Mouse (Mus musculus): ENCODE measurements at regions not wholly inside any gene's neighbourhood (a gene's known extent, or its start where the extent isn't known, plus 50 kb on each side); places are given as distances from the start of the nearest gene placed in this dataset.

DNA sequence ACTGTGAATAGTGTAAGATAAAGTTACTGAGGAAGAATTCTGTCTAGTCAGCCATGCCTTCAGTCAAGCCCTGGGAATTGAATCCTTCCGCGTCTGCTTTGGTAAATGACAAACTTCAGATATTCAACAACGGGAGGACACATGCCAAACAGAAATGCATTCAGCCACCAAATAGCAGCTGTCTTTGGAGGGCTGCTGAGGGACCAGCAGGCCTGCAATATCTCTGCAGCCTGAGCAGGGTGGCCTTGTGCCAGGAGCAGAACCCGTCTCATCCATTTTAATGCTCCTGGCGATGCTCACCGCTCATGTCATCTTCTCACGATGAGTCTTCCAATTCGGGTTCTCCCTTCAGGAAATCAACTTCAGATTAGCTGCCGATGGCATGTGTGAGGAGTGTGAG, 87.1 kb upstream of the Pik3r1 start:
- Histone ChIP-seq H3K4me1 (replicated peaks) (no peaks in the 10 kb centered on the region), H3K4me2 (no peak overlapping the region), H3K9me3 (replicated peaks) (no peaks in the 10 kb centered on the region), H3K27me3 (no peaks in the 10 kb centered on the region), H3K36me3 (no peaks in the 10 kb centered on the region), H3K27ac (no peak overlapping the region), H3K9ac (no peak overlapping the region), H3K4me3 (replicated peaks) (no peak overlapping the region)
- ATAC-seq (ENCODE audit: low read depth) (no peak), DNase-seq (no peak)
- WGBS (ENCODE audit: insufficient replicate concordance) = 74% methylated on average over 9 of the region's 9 CpGs

DNA sequence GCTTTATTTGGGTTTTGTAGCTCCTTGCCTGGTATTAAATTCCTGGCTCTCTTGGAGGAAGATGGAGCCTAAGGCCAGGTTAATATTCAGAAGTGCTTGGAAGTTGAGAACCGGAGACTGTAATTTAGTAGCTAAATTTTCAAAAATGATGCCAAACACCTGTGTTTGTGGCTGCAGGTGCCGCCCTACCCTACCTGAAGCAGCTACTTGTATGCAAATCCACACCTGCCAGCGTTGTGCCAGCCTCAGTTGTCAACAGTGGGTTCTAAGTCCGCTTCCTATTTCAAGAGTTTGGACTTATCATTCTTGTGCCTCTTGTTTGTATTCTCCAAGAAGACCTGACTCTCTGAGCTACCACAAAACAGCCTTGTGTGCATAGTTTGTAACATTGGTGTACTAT, 92.7 kb upstream of the Pik3r1 start:
- Histone ChIP-seq H3K9me3 (replicated peaks) (no peaks in the 10 kb centered on the region), H3K9ac (no peak overlapping the region), H3K4me1 (replicated peaks) (peaks cover 27% of the 10 kb centered on the region), H3K36me3 (no peaks in the 10 kb centered on the region), H3K27me3 (no peaks in the 10 kb centered on the region), H3K4me3 (replicated peaks) (no peak overlapping the region), H3K4me2 (no peak overlapping the region), H3K27ac (no peak overlapping the region)
- no peak for ATAC-seq (ENCODE audit: low read depth)
- DNase-seq = no peak
- 70% methylated on average over 4 of the region's 4 CpGs for WGBS (ENCODE audit: insufficient replicate concordance)

DNA sequence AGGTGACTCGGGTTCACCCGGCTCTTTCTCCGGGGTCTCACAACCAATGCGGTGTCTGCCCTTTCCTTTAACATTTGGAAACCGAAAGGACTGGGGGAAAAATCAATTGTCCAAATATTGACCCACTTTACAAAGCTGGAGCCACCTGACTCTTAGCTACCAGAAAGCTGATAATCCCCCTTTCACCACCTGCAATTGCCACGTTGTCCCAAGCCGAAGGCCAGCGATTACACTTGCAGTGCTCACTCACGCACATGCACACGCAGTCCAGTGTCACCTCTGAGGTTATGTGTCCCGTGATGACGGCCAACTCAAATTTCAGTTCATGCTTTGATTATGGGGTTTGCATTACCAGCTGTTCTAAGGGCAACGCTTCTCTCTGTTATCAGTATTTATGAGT, 94.0 kb upstream of the Pik3r1 start:
- H3K9ac ChIP-seq = no peak overlapping the region
- no peak overlapping the region for H3K4me2 ChIP-seq
- no peak for DNase-seq
- peaks cover 27% of the 10 kb centered on the region for H3K4me1 ChIP-seq (replicated peaks)
- no peaks in the 10 kb centered on the region for H3K27me3 ChIP-seq
- no peak overlapping the region for H3K27ac ChIP-seq
- peak; percentile 47 for ATAC-seq (ENCODE audit: low read depth)
- no peaks in the 10 kb centered on the region for H3K36me3 ChIP-seq
- no peak overlapping the region for H3K4me3 ChIP-seq (replicated peaks)
- WGBS (ENCODE audit: insufficient replicate concordance) = 76% methylated on average over 13 of the region's 13 CpGs
- no peaks in the 10 kb centered on the region for H3K9me3 ChIP-seq (replicated peaks)

DNA sequence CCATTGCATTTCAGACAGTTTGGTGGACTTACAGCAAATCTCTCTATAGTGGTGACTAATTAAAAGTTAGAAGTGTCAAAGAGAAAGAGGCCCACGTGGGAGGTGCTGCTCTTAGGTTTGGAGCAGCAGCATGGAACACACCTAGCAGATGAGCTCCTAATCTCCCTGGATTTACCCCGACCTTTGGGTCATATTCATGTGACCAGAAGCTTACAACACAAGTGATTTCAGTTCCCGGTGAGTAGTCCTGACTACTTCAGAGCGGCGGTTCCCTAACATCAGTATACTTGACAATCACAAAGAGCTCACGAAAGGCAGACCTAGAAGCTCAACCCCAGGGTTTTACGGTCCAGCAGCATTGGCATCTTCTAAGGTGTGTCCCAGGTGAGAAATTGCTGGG, 95.0 kb upstream of the Pik3r1 start:
- no peaks in the 10 kb centered on the region for H3K36me3 ChIP-seq
- no peaks in the 10 kb centered on the region for H3K27me3 ChIP-seq
- no peaks in the 10 kb centered on the region for H3K9me3 ChIP-seq (replicated peaks)
- H3K4me3 ChIP-seq (replicated peaks) = no peak overlapping the region
- WGBS (ENCODE audit: insufficient replicate concordance) = 66% methylated on average over 7 of the region's 7 CpGs
- H3K9ac ChIP-seq = no peak overlapping the region
- no peak overlapping the region for H3K27ac ChIP-seq
- H3K4me1 ChIP-seq (replicated peaks) = peaks cover 27% of the 10 kb centered on the region
- no peak for ATAC-seq (ENCODE audit: low read depth)
- no peak for DNase-seq
- H3K4me2 ChIP-seq = no peak overlapping the region

- 0 out of 2 replicates have a peak overlapping the region, but pooled peaks have one; percentile 3 for H3K4me2 ChIP-seq
Measured at GRCm38 (mm10) chr13:101863602-101864001, 95.6 kb upstream of the Pik3r1 start.

GRCm38 (mm10) chr13:101866843-101867242, 98.8 kb upstream of the Pik3r1 start:
- WGBS (ENCODE audit: insufficient replicate concordance) = 31% methylated on average over 4 of the region's 4 CpGs
- no peaks in the 10 kb centered on the region for H3K36me3 ChIP-seq
- H3K9me3 ChIP-seq (replicated peaks) = no peaks in the 10 kb centered on the region
- H3K27ac ChIP-seq = no peak overlapping the region
- no peak overlapping the region for H3K4me3 ChIP-seq (replicated peaks)
- no peak for ATAC-seq (ENCODE audit: low read depth)
- DNase-seq = no peak
- H3K4me1 ChIP-seq (replicated peaks) = peaks cover 27% of the 10 kb centered on the region
- H3K27me3 ChIP-seq = no peaks in the 10 kb centered on the region
- H3K9ac ChIP-seq = no peak overlapping the region
- H3K4me2 ChIP-seq = no peak overlapping the region

More at GRCm38 (mm10) chr13:101863602-101864001, 95.6 kb upstream of the Pik3r1 start:
- Histone ChIP-seq H3K9me3 (replicated peaks) (no peaks in the 10 kb centered on the region), H3K4me3 (replicated peaks) (no peak overlapping the region), H3K27ac (no peak overlapping the region), H3K4me1 (replicated peaks) (peaks cover 27% of the 10 kb centered on the region), H3K9ac (no peak overlapping the region), H3K36me3 (no peaks in the 10 kb centered on the region), H3K27me3 (no peaks in the 10 kb centered on the region)
- 18% methylated on average over 2 of the region's 2 CpGs for WGBS (ENCODE audit: insufficient replicate concordance)
- ATAC-seq (ENCODE audit: low read depth) = peak; percentile 94
- peak; percentile 62 for DNase-seq

DNA sequence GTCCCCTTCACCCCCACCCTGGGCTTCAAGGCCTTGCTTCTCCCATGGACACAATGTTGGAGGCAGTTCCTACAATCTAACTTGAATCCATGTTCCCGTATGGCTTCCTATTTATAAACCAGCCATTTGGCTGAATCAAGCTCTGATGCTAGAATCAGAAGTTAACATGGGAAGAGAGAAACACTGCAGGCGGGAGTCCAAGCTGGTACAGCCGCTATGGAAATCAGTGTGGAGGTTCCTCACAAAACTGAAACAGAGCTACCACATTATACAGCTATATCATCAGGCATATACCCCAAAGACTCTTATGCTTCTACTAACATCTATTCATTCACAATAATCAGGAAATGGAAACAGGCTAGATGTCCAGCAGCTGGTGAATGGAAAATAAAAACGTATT, 106.7 kb upstream of the Pik3r1 start:
- Histone ChIP-seq H3K36me3 (no peaks in the 10 kb centered on the region), H3K9me3 (replicated peaks) (no peaks in the 10 kb centered on the region), H3K4me3 (replicated peaks) (no peak overlapping the region), H3K27me3 (no peaks in the 10 kb centered on the region), H3K27ac (no peak overlapping the region), H3K9ac (no peak overlapping the region), H3K4me2 (no peak overlapping the region), H3K4me1 (replicated peaks) (no peaks in the 10 kb centered on the region)
- DNase-seq (no peak), ATAC-seq (ENCODE audit: low read depth) (no peak)
- 74% methylated on average over 4 of the region's 4 CpGs for WGBS (ENCODE audit: insufficient replicate concordance)

DNA sequence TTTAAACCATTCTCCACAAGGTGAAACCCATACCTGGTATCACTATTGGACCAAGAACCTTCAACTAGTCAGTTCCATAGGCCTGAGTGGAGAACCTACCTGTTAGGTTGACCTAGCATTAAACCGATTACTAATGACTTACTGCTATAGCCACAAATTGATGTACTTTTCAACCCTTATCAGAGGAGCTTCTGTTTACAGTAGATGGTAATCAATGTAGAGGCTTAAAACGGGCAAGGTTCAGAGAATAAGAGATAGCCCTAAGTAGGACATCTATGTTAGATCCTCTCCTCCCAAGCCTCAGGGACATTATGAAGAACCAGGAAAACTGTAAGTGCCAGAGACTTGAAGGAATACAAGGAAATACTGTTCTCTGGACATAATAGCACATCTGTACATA, 108.1 kb upstream of the Pik3r1 start:
- 63% methylated on average over 2 of the region's 2 CpGs for WGBS (ENCODE audit: insufficient replicate concordance)

GRCm38 (mm10) chr13:101876601-101877000, 108.6 kb upstream of the Pik3r1 start:
- no peak for DNase-seq

More for the DNA sequence above, 108.1 kb upstream of the Pik3r1 start:
- Histone ChIP-seq H3K9ac (no peak overlapping the region), H3K27ac (no peak overlapping the region), H3K4me3 (replicated peaks) (no peak overlapping the region), H3K4me1 (replicated peaks) (no peaks in the 10 kb centered on the region), H3K4me2 (no peak overlapping the region), H3K36me3 (no peaks in the 10 kb centered on the region), H3K27me3 (no peaks in the 10 kb centered on the region), H3K9me3 (replicated peaks) (no peaks in the 10 kb centered on the region)
- no peak for DNase-seq
- ATAC-seq (ENCODE audit: low read depth) = no peak

DNA sequence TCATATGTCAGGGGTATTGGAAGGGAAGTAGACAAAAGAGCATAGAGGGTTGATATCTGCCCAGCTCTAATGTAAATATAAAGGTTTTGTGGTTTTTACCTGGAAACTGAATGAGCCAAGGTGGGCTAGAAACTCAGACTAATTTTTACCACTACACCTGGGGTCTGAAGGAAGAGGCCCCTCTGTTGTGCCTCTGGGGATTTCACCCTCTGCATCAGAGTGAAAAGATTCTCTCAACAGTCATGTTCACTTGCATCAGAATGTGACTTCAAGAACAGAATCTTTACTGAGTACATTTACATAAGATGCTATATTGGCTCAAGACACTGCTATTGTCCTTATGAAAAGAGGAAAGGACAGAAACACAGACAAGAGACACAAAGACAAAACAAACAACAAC, 110.2 kb upstream of the Pik3r1 start:
- no peaks in the 10 kb centered on the region for H3K9me3 ChIP-seq (replicated peaks)
- DNase-seq (no peak), ATAC-seq (ENCODE audit: low read depth) (no peak)
- H3K9ac ChIP-seq = no peak overlapping the region
- H3K4me2 ChIP-seq = no peak overlapping the region
- H3K4me3 ChIP-seq (replicated peaks) = no peak overlapping the region
- H3K36me3 ChIP-seq = no peaks in the 10 kb centered on the region
- H3K4me1 ChIP-seq (replicated peaks) = no peaks in the 10 kb centered on the region
- H3K27ac ChIP-seq = no peak overlapping the region
- H3K27me3 ChIP-seq = no peaks in the 10 kb centered on the region

More at GRCm38 (mm10) chr13:101876601-101877000, 108.6 kb upstream of the Pik3r1 start:
- 70% methylated on average over 3 of the region's 3 CpGs for WGBS (ENCODE audit: insufficient replicate concordance)
- ATAC-seq (ENCODE audit: low read depth) = no peak
- Histone ChIP-seq H3K27me3 (no peaks in the 10 kb centered on the region), H3K4me2 (no peak overlapping the region), H3K36me3 (no peaks in the 10 kb centered on the region), H3K27ac (no peak overlapping the region), H3K4me3 (replicated peaks) (no peak overlapping the region), H3K9ac (no peak overlapping the region), H3K4me1 (replicated peaks) (no peaks in the 10 kb centered on the region), H3K9me3 (replicated peaks) (no peaks in the 10 kb centered on the region)

DNA sequence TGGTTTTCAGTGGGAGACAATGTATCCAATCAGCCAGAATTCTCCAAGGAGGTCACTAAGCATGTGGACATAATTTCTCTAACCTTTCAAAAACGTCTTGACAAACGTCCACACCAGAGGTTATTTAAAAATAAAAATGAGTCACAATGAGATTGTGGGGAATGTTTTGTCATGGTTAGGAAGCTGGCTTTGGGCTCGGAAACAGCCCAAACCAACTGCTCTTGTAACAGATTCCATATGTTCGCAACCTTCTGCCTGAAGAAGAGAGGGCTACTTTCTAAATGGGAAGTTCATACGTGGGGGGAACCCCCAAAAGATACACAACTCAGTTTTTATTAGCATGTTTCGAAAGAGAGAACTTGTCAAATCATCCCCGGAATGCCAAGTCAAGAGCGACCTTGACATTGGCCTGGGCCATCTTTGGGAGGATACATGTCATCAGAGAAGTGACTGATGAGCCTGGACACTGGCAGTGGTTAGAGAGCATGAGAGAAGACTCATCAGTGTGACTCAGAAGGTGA, 111.6 kb upstream of the Pik3r1 start:
- H3K4me1 ChIP-seq (replicated peaks) = no peaks in the 10 kb centered on the region
- H3K36me3 ChIP-seq = no peaks in the 10 kb centered on the region
- no peak overlapping the region for H3K9ac ChIP-seq
- DNase-seq (no peak), ATAC-seq (ENCODE audit: low read depth) (no peak)
- H3K4me2 ChIP-seq = no peak overlapping the region
- no peak overlapping the region for H3K4me3 ChIP-seq (replicated peaks)
- no peak overlapping the region for H3K27ac ChIP-seq
- WGBS (ENCODE audit: insufficient replicate concordance) = 64% methylated on average over 8 of the region's 8 CpGs
- H3K9me3 ChIP-seq (replicated peaks) = no peaks in the 10 kb centered on the region
- H3K27me3 ChIP-seq = no peaks in the 10 kb centered on the region

DNA sequence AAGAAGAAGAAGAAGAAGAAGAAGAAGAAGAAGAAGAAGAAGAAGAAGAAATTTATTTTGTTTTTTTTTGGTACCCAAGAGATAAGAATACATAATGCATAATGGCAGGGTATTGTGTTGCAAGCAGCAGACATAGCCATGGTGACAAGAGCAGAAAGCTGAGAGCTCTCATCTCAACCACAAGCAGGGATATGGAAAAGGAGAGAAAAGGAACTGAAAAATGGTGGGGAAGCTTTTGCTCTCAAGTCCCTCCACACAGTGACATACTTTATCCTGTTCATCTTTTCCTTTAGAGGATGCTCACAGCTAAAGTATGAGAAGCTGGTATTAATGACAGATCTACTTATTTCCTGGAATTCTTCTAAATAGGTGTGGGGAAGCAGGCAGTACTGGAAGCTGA, 115.2 kb upstream of the Pik3r1 start:
- no peak overlapping the region for H3K4me3 ChIP-seq (replicated peaks)
- DNase-seq (no peak), ATAC-seq (ENCODE audit: low read depth) (no peak)
- H3K4me2 ChIP-seq = no peak overlapping the region
- no peaks in the 10 kb centered on the region for H3K27me3 ChIP-seq
- H3K9me3 ChIP-seq (replicated peaks) = no peaks in the 10 kb centered on the region
- no peaks in the 10 kb centered on the region for H3K36me3 ChIP-seq
- H3K27ac ChIP-seq = no peak overlapping the region
- H3K4me1 ChIP-seq (replicated peaks) = no peaks in the 10 kb centered on the region
- H3K9ac ChIP-seq = no peak overlapping the region

All from liver, embryonic 13.5 days (tissue).